In the genomic region with DNA sequence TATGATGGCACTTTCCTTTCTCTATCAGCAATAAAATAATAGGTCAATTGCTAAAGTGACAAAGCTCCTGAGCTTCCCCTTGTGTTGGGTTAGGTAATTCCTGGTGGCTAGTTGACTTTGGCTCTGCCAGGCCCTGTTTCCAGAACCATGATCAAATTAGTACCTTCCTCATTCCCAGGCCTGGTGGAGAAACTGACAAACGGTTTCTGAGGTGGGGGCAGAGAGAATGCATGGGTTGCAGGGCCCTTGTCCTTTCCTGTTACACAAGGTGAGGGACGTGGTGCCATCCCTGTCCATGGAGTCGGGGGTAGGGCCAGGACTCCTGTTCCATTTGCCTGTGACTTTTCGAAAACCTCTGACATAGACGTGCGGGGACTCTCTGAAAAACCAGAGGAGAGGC, we compare ENCODE assay signal across 26 mouse cellular contexts.
"Had no signal": no experiment of that assay in that cellular context is flagged by ENCODE, and none has a peak within 500 bp of the region (broad histone marks: within the 10 kb centered on the region; RNA-seq: fewer than 3 reads in every experiment).

No protein-coding gene starts in this region.

- H3K27ac ChIP-seq: gastrocnemius, adult 2 months; heart, adult 2 months; heart, embryonic 10.5 days; hindbrain, embryonic 10.5 days; hindbrain, embryonic 12.5 days; hindbrain, embryonic 15.5 days; hindbrain, postnatal 0 days; kidney, embryonic 15.5 days; kidney, postnatal 0 days; limb, embryonic 13.5 days; limb, embryonic 15.5 days; liver, embryonic 12.5 days had no signal

- ATAC-seq: hindbrain, postnatal 0 days; liver, embryonic 12.5 days had no signal

- H3K9ac ChIP-seq: heart, embryonic 12.5 days; hindbrain, embryonic 12.5 days; hindbrain, embryonic 15.5 days; kidney, embryonic 15.5 days; limb, embryonic 13.5 days; limb, embryonic 15.5 days; liver, embryonic 12.5 days had no signal

- H3K4me3 ChIP-seq: gastrocnemius, adult 2 months; heart, adult 2 months; heart, embryonic 10.5 days; heart, embryonic 12.5 days; hindbrain, embryonic 10.5 days; hindbrain, embryonic 12.5 days; hindbrain, embryonic 15.5 days; kidney, embryonic 15.5 days; limb, embryonic 13.5 days; limb, embryonic 15.5 days; liver, embryonic 12.5 days had no signal

- DNase-seq: gastrocnemius, adult 2 months; gastrocnemius, postnatal 10 days; gastrocnemius, postnatal 25 days; heart, adult 11 months; heart, adult 2 months; heart, postnatal 10 days; heart, postnatal 4 days; kidney, adult 11 months; kidney, adult 2 months; kidney, adult 9 months; kidney, postnatal 14 days; kidney, postnatal 36 days; layer of hippocampus, adult 9-11 months; layer of hippocampus, postnatal 36 days; left cerebral cortex, postnatal 4 days had no signal

- H3K36me3 ChIP-seq: heart, embryonic 10.5 days; heart, embryonic 12.5 days; hindbrain, embryonic 10.5 days; hindbrain, embryonic 12.5 days; hindbrain, embryonic 15.5 days; kidney, embryonic 15.5 days; limb, embryonic 13.5 days; limb, embryonic 15.5 days; liver, embryonic 12.5 days had no signal

- H3K27me3 ChIP-seq: heart, embryonic 12.5 days; hindbrain, embryonic 12.5 days; hindbrain, embryonic 15.5 days; kidney, embryonic 15.5 days; limb, embryonic 13.5 days; limb, embryonic 15.5 days; liver, embryonic 12.5 days had no signal

- H3K9me3 ChIP-seq: heart, embryonic 10.5 days; heart, embryonic 12.5 days; hindbrain, embryonic 10.5 days; hindbrain, embryonic 12.5 days; hindbrain, embryonic 15.5 days; kidney, embryonic 15.5 days; limb, embryonic 13.5 days; limb, embryonic 15.5 days; liver, embryonic 12.5 days had no signal

- H3K4me1 ChIP-seq: hindbrain, embryonic 12.5 days; hindbrain, embryonic 15.5 days; limb, embryonic 13.5 days; liver, embryonic 12.5 days had no signal

- H3K4me2 ChIP-seq: heart, embryonic 12.5 days; hindbrain, embryonic 12.5 days; hindbrain, embryonic 15.5 days; kidney, embryonic 15.5 days; limb, embryonic 13.5 days; limb, embryonic 15.5 days; liver, embryonic 12.5 days had no signal
